12 mouse cellular contexts compared by ENCODE assay signal in genomic region chr1:156424054-156424453, GRCm38 (mm10).
"Had no signal": no experiment of that assay in that cellular context is flagged by ENCODE, and none has a peak within 500 bp of the region (broad histone marks: within the 10 kb centered on the region; RNA-seq: fewer than 3 reads in every experiment).

No protein-coding gene starts in this region.

- DNase-seq: left cerebral cortex, postnatal 4 days; liver; liver, embryonic 13.5 days; liver, postnatal 0 days; lung, adult 18-20 months; lung, adult 2 months; lung, embryonic 14.5 days; lung, postnatal 10 days; lung, postnatal 14 days; lung, postnatal 36 days; lung, postnatal 4 days; midbrain, embryonic 14.5 days had no signal
